Mouse (Mus musculus) testis, postnatal 10 days (tissue): ENCODE data around the gene Adam22.

Experiments used
- DNase-seq: peaks from one replicate; pipeline ENCODE4 v3.0.0; 2021; ENCODE audit warnings: low spot score

The Adam22 gene

DNA sequence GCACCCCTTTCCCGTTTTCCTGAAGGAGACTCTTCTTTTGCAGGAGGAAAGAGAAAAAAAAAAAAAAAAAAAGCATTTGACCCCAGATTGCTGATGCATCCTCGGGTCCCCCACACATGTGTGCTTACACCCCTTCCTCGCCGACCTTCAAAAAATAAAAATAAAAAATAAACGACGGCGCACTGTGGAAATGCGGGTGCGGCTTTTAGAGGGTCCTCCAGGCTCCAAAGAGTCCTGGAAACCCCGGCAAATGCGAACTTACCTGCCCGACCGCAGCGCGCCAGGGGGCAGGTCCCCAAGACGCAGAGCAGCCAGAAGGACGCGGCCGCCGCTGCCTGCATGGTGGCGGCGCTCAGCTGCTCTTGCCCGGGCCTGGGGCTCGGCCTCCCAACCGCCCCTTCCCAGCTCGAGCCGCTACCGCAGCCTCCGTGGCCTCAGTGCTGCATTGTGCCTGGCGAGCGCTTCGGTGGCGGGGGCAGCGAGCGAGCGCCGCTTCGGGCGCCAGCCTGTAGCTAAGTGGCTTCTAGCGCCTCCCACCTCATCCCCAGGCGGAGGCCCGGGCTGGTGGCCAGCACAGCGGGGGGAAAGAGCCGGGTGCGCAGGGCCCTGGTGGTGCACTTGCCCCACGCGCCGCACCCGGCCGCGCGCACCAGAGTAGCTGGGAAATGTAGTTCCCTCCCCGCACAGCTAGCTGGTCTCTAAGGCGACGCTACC lies at the start of gene Adam22:
Adam22 (minus strand) TSS at position 547 of the 714 bp plus-strand sequence.
- DNase-seq, result peak; percentile 74

DNA sequence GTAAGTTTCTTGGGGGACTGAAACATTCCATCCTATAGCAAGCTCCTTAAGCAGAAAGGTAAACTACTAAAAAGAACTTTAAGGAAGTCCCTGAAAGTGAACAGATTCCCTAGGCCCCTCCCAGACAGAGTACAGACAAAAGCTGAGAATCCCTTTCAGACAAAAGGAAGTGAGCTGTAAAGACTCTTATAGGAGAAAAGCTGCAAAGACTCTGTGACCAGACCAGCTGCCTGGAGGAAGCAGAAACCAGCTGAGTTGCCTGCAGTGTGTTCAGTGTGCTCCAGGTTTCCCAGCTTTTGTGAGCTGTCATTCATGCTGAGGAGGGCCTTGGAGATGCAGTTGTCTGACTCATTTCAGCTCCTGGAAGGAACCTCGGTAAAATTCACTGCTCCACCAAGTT lies 49.5 kb upstream of the Adam22 start:
- DNase-seq, result no peak

DNA sequence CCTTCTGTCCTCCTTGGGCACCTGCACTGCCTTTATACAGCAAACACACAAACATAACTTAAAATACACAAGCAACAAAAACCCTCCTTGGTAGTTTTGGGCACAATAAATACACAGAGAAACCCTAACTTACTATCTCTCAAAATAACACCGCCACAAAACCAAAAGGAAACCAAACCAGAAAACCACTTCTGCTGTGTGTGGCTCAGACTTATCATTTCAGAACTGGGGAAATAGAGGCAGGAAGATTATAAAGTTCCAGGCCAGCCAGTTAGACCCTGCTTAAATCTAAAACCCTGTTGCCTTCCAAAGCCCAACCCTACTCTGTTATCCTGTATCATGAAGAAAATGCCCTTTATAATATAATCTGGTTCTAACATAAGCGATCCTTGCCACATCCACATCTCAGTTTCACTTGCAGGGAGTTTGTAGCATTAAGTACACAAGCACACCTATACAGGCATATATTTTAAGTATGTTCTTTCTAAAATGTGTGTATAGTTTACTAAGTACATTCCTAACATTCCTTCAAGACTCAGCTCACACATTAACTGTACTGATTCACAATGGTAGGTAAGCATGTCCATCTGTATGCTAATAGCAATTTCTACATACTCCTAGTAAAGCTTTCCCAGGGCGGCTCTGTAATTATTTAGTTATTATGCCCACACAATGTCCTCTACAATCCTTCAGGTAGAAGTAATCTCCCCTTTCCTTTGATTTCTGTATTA lies 48.9 kb upstream of the Adam22 start:
- DNase-seq, result no peak

DNA sequence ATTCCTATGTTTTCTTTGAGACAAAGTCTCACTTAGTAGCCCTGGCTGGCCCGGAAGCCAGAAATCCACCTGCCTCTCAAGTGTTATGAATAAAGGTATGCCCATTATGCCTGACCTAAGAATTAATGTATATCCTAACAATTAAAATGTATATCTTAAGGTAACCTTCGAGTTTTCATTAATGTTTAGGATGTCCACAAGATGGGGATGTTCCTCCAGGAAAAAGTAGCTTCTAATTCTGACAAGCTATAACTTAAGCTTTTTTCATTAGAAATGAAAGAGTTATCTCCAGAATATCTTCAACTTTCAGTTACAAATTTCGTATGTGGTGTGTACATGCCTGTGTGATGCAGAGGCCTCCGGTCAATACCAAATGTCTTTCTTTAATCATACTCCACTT lies 40.8 kb upstream of the Adam22 start:
- DNase-seq, result no peak

DNA sequence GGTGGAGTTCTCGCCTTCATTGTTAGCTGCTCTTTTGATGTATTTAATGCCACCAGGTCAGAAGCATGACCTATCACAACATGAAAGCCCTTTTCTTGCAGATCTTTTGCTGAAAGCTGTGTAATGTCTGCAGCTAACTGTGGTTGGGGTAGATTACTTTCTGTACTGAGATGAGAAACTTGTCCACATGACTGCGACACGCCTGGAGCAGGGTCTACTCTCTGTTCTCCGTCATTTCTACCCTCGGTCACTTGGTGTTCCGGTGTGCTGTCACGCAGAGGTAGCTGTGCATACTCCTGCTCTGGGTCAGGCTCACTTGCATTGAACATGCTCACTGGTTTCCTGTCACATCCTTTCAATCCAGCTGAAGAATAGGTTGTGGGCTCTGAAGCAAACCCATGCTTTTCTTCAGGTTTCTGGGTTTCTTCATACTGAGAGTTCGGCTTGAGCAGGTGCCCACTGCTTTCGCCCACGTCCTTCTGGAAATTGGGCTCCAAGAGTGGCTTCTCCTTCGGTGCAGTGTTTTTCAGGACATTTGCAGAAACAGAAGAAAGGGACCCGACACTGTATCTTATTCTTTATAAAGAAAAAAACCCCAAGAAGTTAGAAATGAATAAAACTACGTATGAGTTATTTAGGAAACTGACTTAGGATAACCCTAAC lies 29.8 kb upstream of the Adam22 start:
- no peak for DNase-seq

DNA sequence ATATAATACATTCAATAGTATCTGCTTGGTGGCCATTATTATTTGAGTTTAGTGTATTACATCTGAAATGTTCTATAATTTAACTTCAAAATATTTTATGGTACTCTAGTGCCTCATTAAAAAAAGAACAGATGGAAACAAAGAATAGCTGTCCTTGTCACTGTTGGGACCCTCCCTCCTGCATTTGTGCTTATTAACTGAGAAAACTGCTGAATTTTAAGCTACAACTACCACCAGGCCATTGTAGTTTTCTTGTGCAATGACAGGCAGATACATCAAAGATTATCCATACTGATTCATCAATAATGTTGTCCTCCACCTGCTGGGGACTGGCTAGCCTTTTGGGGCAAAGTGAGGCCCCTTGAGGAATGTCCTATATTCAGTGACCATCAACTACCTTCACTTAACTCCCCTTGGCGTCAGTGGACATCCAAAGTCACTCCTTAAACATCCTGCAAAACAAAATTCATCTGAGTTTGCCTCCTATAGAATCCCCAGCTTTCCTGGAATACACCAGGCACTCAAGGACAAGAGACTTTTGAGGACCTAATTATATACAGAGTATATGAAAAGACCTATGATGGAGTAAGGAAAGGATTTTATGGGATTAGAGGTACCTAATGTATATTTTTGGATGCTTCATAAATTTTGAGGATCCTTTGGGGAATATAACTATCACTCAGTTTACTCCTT lies 26.1 kb upstream of the Adam22 start:
- DNase-seq, result no peak

DNA sequence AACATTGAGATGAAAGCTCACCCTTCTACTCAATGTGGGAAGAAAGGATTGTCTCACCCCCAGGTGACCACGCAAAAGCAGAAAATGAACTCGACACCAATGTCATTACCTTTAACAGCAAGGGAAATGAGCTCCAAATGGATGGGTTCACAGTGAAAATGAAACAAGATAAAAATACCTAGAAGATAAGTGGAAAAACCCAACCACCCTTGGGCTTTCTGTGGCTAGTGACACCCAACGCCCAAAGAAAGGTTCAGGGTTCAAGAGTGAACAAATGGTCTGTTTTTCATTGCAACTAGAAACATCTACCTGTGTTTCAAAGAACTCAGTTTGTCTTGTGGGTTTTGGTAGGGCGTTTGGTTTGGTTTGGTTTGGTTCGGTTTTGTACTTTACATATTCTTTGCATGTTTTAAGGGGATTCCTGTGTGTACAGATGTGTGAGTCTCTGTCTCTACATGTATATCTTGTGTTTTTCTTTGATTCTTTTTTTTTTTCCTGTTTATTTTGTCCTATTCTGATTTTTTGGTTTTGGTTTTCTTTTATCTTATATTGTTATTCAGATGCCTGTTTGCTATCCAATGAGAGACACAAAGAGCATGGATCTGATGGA lies 6.4 kb upstream of the Adam22 start:
- no peak for DNase-seq

DNA sequence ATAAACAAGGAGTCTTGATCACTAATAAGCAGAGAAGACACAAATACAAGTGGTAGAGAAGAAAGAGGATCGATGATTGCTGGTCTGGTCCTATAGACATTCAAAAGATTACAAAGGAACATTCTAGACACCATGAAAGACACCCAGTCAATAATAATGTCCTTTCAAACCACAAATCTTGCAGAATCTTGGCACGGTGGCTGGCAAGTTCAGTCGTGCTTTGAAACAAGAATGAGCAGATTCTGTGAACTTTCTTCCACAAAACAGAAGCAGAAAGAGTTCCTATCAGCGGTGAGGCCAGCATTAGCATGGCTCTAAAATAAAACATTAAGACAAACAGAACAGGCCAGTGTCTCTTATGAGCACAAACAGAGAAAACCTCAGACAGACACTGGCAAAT lies 5.5 kb upstream of the Adam22 start:
- DNase-seq, result no peak

DNA sequence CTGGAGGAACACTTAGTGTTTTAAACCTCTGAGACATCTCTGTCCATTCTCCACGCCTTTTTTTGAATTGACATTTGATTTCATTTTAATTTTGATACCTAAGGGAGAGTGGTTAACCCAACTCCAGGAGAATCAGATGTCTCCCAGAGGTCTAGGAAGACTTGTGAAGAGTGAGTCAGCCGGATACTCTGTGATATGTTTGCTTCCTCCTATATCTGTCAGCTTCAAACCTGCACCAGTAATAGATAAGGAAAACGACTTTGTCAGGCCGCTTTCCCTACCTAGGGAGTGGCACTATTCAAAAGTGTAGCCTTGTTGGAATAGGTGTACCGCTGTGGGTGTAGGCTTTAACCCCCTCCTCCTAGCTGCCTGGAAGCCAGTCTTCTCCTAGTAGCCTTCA lies 821 bp upstream of the Adam22 start:
- DNase-seq, result no peak

DNA sequence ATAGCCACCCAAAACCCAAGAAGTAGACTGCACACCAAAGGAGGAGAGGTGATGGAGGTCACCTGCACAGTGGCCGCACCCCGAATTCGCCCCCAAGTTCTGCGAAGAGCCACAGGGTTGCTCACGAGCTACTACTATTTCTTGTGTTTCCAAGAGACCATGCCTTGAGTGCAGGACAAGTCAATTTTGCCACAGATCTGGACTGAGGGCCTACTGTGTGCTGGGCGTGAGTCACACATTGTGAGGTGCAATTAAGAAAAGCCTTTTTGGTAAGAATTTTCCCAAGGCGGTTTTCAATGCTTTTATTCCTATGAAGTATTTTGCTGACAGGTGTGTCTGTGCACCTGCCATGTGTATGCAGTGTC lies 350 bp upstream of the Adam22 start:
- DNase-seq, result no peak

DNA sequence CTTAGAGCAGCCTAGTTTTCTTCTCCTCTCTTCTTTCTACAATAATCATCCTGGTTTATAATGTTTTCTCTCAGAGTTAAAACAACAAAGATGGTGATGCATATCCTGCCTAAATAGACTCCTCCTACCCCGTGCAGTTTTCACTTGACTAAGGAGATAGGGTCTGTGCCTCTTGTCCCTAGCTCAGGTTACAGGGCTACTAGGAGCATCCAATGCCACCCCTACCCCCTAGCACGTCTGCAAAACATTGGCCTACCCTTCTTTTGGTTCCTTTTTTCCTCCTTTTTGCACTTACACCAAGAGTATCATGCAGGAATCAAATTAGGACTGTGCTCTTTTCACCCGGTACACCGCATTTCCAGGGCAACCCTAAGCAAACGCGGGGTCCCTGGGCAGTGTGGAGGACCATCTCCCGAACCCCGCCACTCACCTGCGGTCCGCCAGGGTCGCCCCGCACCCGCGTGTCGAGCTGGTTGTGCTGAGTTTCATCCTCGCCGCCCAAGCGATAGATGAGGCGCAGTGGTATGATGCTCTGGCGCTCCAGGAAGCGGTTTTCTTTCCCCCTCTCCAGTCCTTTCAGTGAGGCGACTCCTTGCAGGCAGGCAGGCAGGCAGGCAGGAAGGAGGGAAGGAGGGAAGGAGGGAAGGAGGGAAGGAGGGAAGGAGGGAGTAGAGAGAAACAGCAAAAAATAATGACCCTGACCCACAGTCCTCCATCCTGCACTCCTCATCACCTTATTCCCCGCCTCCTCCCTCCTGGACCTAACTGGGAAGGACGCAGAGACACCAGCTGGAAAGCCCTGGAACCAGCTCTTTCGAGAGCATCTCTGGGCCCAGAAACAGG lies 968 bp downstream of the Adam22 start:
- DNase-seq, result no peak

DNA sequence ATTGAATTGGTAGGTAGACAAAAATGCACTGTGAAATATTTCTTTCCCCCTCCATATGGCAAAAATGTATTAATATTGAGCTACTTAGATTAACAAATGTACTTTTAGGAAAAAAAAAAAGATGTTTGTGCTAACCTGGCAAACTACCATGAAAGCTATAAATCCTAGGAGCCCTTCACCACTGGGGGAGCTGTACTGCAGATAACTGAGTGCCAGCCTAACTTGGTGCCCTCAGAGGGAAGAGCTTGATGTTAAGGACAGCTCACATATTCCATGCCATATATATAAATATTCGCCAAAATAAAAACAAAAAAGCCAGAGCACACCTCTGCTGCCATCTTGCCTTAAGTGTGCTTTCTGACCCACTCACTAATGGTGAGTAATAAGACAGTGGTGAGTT lies 5.6 kb downstream of the Adam22 start:
- DNase-seq, result no peak

DNA sequence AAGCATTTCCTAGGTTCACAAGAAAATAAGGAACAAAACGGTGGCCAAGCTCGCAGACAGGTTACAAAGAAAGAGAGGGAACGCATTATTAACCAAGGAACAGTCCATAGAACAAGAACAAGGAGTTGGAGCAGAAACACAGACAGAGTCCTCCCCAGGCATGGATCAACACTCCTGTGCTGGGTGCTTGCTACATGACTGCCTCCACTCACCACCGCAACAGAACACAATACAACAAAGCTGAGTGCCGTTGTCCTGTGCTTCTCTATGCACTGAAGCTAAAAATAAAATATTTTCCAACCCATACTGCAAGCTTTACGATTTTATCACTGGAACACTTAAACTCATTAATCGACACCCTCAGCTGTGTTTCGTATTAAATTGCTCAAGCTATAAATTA lies 10.3 kb downstream of the Adam22 start:
- no peak for DNase-seq

DNA sequence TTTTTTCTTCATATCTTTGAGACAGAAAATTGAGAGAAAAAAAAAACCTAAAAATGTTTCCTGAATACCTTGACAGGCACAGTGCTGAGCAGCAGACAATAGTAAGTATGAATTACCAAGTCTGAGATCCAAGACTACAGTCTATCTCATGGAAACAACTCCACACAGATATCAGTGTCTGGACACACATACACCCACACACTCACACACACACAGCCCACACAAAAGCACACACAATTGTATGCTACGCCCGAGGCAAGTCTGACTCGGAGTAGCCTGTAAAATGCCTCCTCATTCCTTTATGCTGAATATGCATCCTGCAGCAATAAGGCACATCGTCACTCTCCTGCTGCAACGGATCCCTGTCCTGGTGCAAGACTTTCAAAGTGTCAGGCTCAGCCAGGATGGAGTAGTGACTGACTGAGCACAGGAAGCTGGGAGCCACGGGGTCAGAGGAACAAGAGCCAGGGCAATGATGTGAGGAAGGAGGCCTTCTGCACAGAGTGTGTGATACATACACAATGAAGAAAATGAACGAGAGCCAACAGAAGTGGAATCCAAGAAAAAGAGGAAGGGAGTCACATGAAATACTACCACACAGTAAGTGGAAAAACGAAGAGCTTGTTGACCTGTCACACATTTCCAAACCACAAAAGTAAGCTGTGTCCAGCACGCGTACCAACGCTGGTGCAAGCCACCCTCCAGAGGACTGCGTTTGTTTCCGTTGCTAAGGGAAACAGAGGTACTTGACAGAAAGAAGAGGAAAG lies 10.9 kb downstream of the Adam22 start:
- DNase-seq, result no peak

DNA sequence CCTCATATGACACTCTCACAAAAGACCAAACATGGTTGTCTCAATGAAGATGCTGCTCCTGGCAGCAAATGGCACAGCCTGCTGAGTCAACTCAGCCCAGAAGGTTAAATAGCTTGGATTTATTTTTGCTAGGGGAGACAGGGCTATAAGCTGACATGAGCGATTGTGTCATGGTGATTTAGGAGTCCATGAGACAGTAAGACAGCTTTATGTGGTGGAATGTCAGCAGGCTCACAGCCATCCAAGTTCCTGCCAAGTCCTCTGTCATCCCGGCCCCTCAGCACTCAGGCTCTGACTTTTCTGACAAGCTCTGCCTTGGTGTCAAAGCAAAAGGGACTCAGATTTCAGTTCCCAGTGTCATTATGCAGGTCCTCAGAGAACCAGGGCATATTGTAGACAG lies 11.6 kb downstream of the Adam22 start:
- no peak for DNase-seq

DNA sequence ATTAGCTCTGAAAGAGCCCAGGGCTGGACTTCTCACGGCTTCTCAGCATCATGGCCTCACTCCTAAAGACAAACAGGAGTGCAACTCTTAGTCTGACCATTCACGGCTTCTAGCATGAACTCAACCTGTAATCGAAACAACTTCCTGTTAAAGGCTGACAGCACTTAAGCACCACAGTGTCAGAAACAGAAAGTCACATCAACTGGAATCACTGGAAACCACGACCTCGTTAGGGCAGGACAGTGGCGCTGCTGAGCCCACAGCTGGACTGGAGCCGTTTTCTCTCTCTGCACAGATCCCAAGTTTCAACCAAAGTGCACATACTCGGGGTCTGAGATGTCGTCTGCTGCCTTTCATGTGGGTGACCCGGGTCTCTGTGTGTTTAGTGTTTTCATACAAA lies 18.4 kb downstream of the Adam22 start:
- no peak for DNase-seq

DNA sequence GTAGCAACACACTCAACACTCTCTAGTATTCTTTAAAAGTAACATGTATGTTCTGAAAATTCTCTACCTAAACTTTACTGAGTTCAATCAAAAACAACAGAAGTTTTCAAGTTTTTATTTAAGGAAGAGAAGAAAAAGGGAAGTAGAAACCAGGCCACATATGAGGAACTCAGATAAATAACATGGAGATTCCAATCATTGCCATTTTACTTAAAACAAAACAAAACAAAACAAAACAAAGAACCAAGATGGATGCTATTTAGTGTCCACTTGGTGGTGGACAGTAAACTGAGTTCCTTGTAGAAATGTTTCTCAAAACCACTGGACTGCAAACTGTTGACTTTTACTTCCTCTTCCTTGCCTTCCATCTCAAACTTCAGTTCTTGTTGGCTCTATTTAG lies 21.6 kb downstream of the Adam22 start:
- no peak for DNase-seq

DNA sequence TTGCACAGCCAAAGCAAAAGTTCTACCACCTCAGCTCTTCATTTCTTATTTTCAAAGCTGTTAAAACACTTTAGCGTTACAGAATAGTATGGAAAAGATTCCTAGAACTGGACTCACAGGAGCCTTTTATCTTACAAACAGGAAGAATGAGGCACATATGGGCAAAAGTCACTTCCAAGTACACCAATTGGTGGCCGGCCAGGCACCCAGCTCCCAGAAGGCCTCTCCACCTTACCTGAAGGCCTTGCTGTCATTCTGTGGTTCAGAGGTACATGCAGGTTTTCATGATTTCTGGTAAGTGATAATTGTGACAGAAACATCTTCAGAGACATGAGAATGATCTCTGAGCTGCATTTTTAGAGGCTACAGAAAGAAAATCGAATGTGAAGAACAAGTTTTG lies 24.7 kb downstream of the Adam22 start:
- DNase-seq, result no peak

DNA sequence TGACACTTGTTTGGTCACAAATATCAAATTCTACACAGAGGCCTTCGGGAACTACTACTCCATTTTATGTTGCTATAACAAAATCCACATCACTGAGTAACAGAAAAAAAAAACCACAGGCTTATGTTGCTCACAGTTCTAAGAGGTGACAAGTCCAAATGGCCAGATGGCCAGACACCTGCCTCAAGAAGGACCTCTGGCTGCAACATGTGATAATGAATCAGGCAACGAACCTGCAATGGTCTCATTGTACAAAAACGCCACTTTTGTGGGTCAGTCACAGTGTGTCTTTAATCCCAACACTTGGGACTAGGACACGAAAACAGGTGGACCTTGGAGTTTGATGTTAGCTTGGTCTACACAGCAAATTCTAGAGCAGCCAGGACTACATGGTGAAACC lies 26.3 kb downstream of the Adam22 start:
- DNase-seq, result no peak

DNA sequence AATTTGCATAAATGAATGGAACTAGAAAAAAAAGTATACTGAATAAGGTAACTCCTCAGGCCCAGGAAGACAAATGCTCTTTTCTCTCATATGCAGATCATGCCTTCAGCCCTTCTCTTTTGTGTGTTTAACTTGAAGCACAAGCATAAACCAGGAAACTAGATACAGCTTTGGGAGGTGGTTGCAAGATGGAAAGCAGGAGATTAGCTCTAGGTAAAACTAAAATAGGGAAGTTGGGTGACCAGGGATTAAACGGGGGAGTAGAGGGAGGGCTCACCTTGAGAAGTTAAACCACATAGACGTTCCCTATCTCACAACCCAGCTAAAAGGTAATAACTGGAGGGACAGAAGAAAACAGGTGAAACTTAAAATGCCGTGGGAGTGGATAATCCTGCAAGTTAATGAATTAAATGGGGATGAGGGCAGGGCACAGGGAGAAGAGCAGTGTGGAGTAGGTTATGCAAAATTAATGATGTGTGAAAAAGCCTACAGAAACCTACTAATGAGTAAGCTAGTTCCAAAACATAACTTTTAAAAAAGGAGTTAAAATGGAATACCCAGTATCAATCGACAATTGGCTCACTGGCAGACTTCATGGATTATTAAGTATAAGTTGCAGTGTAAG lies 40.2 kb downstream of the Adam22 start:
- DNase-seq, result no peak
